Mouse (Mus musculus): ENCODE measurements at regions not wholly inside any gene's neighbourhood (a gene's known extent, or its start where the extent isn't known, plus 50 kb on each side); places are given as distances from the start of the nearest gene placed in this dataset.

MicroRNAs encoded in the stretch of these regions (microRNA counts, 519-probe panel; counts per million panel counts)
- 5,155 counts per million, percentile 94 among the panel's probes with 10 or more counts for microRNA mmu-miR-148a

Small RNAs in the stretch of these regions (microRNA-seq; reads per million reads assigned to microRNA genes)
- gene Mir148a, result 919 reads per million, percentile 75 among the genes with 10 or more reads in this experiment
